Mouse (Mus musculus): ENCODE data around the gene Actr5. TPM values are rescaled to one million over a fixed set of nuclear protein-coding genes. Genes with fewer than 3 reads are reported as not detected.
A peak's percentile ranks its signal among the peaks of the same experiment; 100 is the strongest.

Gene Actr5
- polyA plus RNA-seq, 1 experiment from 2014 or later: 7.2 TPM

- Histone ChIP-seq H3K27me3 (ENCODE audit: control insufficient read depth, insufficient read depth, low read depth, low read length) (peaks cover 3% of the 10 kb centered on the region; the same call in 1 of the 2 replicates), H3K27ac (ENCODE audit: low read length) (no peak overlapping the region), H3K9me3 (ENCODE audit: control insufficient read depth, low read length) (no peaks in the 10 kb centered on the region), H3K4me3 (ENCODE audit: low read length) (no peak overlapping the region), H3K4me2 (ENCODE audit: low read depth, low read length) (no peak overlapping the region), H3K9ac (ENCODE audit: low read length) (no peak overlapping the region), H3K4me1 (replicated peaks; ENCODE audit: control insufficient read depth, insufficient read depth, low read length) (no peaks in the 10 kb centered on the region), H3K36me3 (ENCODE audit: control insufficient read depth, insufficient read depth, low read length) (no peaks in the 10 kb centered on the region)
- ATAC-seq (ENCODE audit: low read depth): no peak
- WGBS: 32% methylated on average over 1 of the region's 1 CpGs
Measured at GRCm38 (mm10) chr2:158596803-158597202, 27.9 kb upstream of the Actr5 start.

- no peak for ATAC-seq (ENCODE audit: low read depth)
- Histone ChIP-seq H3K27ac (ENCODE audit: low read length) (no peak overlapping the region), H3K9ac (ENCODE audit: low read length) (no peak overlapping the region), H3K4me3 (ENCODE audit: low read length) (no peak overlapping the region), H3K36me3 (ENCODE audit: control insufficient read depth, insufficient read depth, low read length) (no peaks in the 10 kb centered on the region), H3K4me1 (replicated peaks; ENCODE audit: control insufficient read depth, insufficient read depth, low read length) (no peaks in the 10 kb centered on the region), H3K4me2 (ENCODE audit: low read depth, low read length) (no peak overlapping the region), H3K27me3 (ENCODE audit: control insufficient read depth, insufficient read depth, low read depth, low read length) (peaks cover 13% of the 10 kb centered on the region), H3K9me3 (ENCODE audit: control insufficient read depth, low read length) (no peaks in the 10 kb centered on the region)
- 5% methylated on average over 3 of the region's 3 CpGs for WGBS
Measured at GRCm38 (mm10) chr2:158600517-158600916, 24.2 kb upstream of the Actr5 start.

- Histone ChIP-seq H3K36me3 (ENCODE audit: control insufficient read depth, insufficient read depth, low read length) (no peaks in the 10 kb centered on the region), H3K9me3 (ENCODE audit: control insufficient read depth, low read length) (no peaks in the 10 kb centered on the region), H3K4me3 (ENCODE audit: low read length) (no peak overlapping the region), H3K27ac (ENCODE audit: low read length) (no peak overlapping the region), H3K9ac (ENCODE audit: low read length) (no peak overlapping the region), H3K27me3 (ENCODE audit: control insufficient read depth, insufficient read depth, low read depth, low read length) (peaks cover 19% of the 10 kb centered on the region), H3K4me2 (ENCODE audit: low read depth, low read length) (no peak overlapping the region), H3K4me1 (replicated peaks; ENCODE audit: control insufficient read depth, insufficient read depth, low read length) (no peaks in the 10 kb centered on the region)
- WGBS: 77% methylated on average over 1 of the region's 1 CpGs
- no peak for ATAC-seq (ENCODE audit: low read depth)
Measured at GRCm38 (mm10) chr2:158601326-158601725, 23.4 kb upstream of the Actr5 start.

GRCm38 (mm10) chr2:158602663-158603062, 22.0 kb upstream of the Actr5 start:
- Histone ChIP-seq H3K9ac (ENCODE audit: low read length) (no peak overlapping the region), H3K4me3 (ENCODE audit: low read length) (no peak overlapping the region), H3K27ac (ENCODE audit: low read length) (no peak overlapping the region), H3K9me3 (ENCODE audit: control insufficient read depth, low read length) (no peaks in the 10 kb centered on the region), H3K4me1 (replicated peaks; ENCODE audit: control insufficient read depth, insufficient read depth, low read length) (no peaks in the 10 kb centered on the region), H3K27me3 (ENCODE audit: control insufficient read depth, insufficient read depth, low read depth, low read length) (peaks cover 32% of the 10 kb centered on the region), H3K4me2 (ENCODE audit: low read depth, low read length) (no peak overlapping the region), H3K36me3 (ENCODE audit: control insufficient read depth, insufficient read depth, low read length) (no peaks in the 10 kb centered on the region)
- no peak for ATAC-seq (ENCODE audit: low read depth)
- 21% methylated on average over 15 of the region's 15 CpGs for WGBS

GRCm38 (mm10) chr2:158606511-158606964, 18.1 kb upstream of the Actr5 start:
- 8% methylated on average over 4 of the region's 4 CpGs for WGBS
- ATAC-seq (ENCODE audit: low read depth): no peak
- H3K4me1 ChIP-seq (replicated peaks; ENCODE audit: control insufficient read depth, insufficient read depth, low read length): peaks cover 4% of the 10 kb centered on the region; the same call in 1 of the 2 replicates

GRCm38 (mm10) chr2:158609681-158610080, 15.0 kb upstream of the Actr5 start:
- 2% methylated on average over 27 of the region's 27 CpGs for WGBS
- Histone ChIP-seq H3K4me2 (ENCODE audit: low read depth, low read length) (no peak overlapping the region), H3K36me3 (ENCODE audit: control insufficient read depth, insufficient read depth, low read length) (no peaks in the 10 kb centered on the region), H3K9me3 (ENCODE audit: control insufficient read depth, low read length) (no peaks in the 10 kb centered on the region), H3K4me1 (replicated peaks; ENCODE audit: control insufficient read depth, insufficient read depth, low read length) (peaks cover 4% of the 10 kb centered on the region; the same call in 1 of the 2 replicates), H3K27me3 (ENCODE audit: control insufficient read depth, insufficient read depth, low read depth, low read length) (peaks cover 93% of the 10 kb centered on the region), H3K4me3 (ENCODE audit: low read length) (no peak overlapping the region), H3K9ac (ENCODE audit: low read length) (no peak overlapping the region), H3K27ac (ENCODE audit: low read length) (no peak overlapping the region)
- no peak for ATAC-seq (ENCODE audit: low read depth)

More at GRCm38 (mm10) chr2:158606511-158606964, 18.1 kb upstream of the Actr5 start:
- peaks cover 68% of the 10 kb centered on the region for H3K27me3 ChIP-seq (ENCODE audit: control insufficient read depth, insufficient read depth, low read depth, low read length)
- H3K9ac ChIP-seq (ENCODE audit: low read length): no peak overlapping the region
- no peak overlapping the region for H3K4me2 ChIP-seq (ENCODE audit: low read depth, low read length)
- no peaks in the 10 kb centered on the region for H3K36me3 ChIP-seq (ENCODE audit: control insufficient read depth, insufficient read depth, low read length)
- H3K4me3 ChIP-seq (ENCODE audit: low read length): no peak overlapping the region
- H3K9me3 ChIP-seq (ENCODE audit: control insufficient read depth, low read length): no peaks in the 10 kb centered on the region
- no peak overlapping the region for H3K27ac ChIP-seq (ENCODE audit: low read length)

- Histone ChIP-seq H3K4me3 (ENCODE audit: low read length) (peak within 1 kb of the TSS; percentile 12; the same call in 1 of the 2 replicates), H3K36me3 (ENCODE audit: control insufficient read depth, insufficient read depth, low read length) (no peaks in the 10 kb centered on the region), H3K27me3 (ENCODE audit: control insufficient read depth, insufficient read depth, low read depth, low read length) (peaks cover 98% of the 10 kb centered on the region), H3K27ac (ENCODE audit: low read length) (no peak within 1 kb of the TSS), H3K4me2 (ENCODE audit: low read depth, low read length) (no peak within 1 kb of the TSS), H3K4me1 (replicated peaks; ENCODE audit: control insufficient read depth, insufficient read depth, low read length) (peaks cover 7% of the 10 kb centered on the region; the same call in 1 of the 2 replicates), H3K9ac (ENCODE audit: low read length) (no peak within 1 kb of the TSS), H3K9me3 (ENCODE audit: control insufficient read depth, low read length) (no peaks in the 10 kb centered on the region)
- ATAC-seq (ENCODE audit: low read depth): no peak
- WGBS: 1% methylated on average over 72 of the region's 77 CpGs
Measured at GRCm38 (mm10) chr2:158610488-158611325, 14.0 kb upstream of the Actr5 start, which contains the start of gene Slc32a1. Gene Slc32a1 (plus strand): TSS chr2:158610767.

GRCm38 (mm10) chr2:158611326-158611719, 13.4 kb upstream of the Actr5 start:
- ATAC-seq (ENCODE audit: low read depth): no peak
- H3K4me3 ChIP-seq (ENCODE audit: low read length): peak overlapping the region; percentile 12; the same call in 1 of the 2 replicates
- H3K27me3 ChIP-seq (ENCODE audit: control insufficient read depth, insufficient read depth, low read depth, low read length): peaks cover 100% of the 10 kb centered on the region
- no peak overlapping the region for H3K27ac ChIP-seq (ENCODE audit: low read length)
- WGBS: 1% methylated on average over 30 of the region's 30 CpGs
- peaks cover 7% of the 10 kb centered on the region; the same call in 1 of the 2 replicates for H3K4me1 ChIP-seq (replicated peaks; ENCODE audit: control insufficient read depth, insufficient read depth, low read length)
- no peaks in the 10 kb centered on the region for H3K9me3 ChIP-seq (ENCODE audit: control insufficient read depth, low read length)
- no peaks in the 10 kb centered on the region for H3K36me3 ChIP-seq (ENCODE audit: control insufficient read depth, insufficient read depth, low read length)
- no peak overlapping the region for H3K4me2 ChIP-seq (ENCODE audit: low read depth, low read length)
- no peak overlapping the region for H3K9ac ChIP-seq (ENCODE audit: low read length)
